Mouse (Mus musculus) hindbrain, postnatal 0 days (tissue): ENCODE measurements around the gene Med16. TPM values are rescaled to one million over a fixed set of nuclear protein-coding genes. Genes with fewer than 3 reads are reported as not detected.

ENCODE experiments used
- ATAC-seq: fragments of 200-750 bp; cut with Nextera tagmentation; 2 replicates; pipeline ENCODE4 v1.8.0; 2017; ENCODE audit warnings: mild to moderate bottlenecking, moderate TSS enrichment, moderate library complexity
- DNase-seq: peaks from one replicate; pipeline ENCODE4 v3.0.0-alpha.2; 2015; ENCODE audit warnings: low spot score
- H3K27ac ChIP-seq: fragments of 300-500 bp; sonication (generic); 2 replicates; pipeline ENCODE4 v1.5.1; 2014; ENCODE audit warnings: mild to moderate bottlenecking
- H3K27me3 ChIP-seq: fragments of 300-500 bp; sonication (generic); 2 replicates; pipeline ENCODE4 v1.6.1; 2014; ENCODE audit warnings: low read length, mixed read lengths; ENCODE audit not compliant: insufficient read depth
- H3K36me3 ChIP-seq: fragments of 300-500 bp; sonication (generic); 2 replicates; pipeline ENCODE4 v1.6.1; 2014; ENCODE audit warnings: low read length, mixed read lengths; ENCODE audit not compliant: insufficient read depth
- H3K4me1 ChIP-seq: fragments of 300-500 bp; sonication (generic); 2 replicates; pipeline ENCODE4 v1.6.1; 2014; ENCODE audit warnings: antibody characterized with exemption, low read length, mixed read lengths; ENCODE audit not compliant: insufficient read depth
- H3K4me2 ChIP-seq: fragments of 300-500 bp; sonication (generic); 2 replicates; pipeline ENCODE4 v1.6.1; 2014; ENCODE audit warnings: low read depth, mild to moderate bottlenecking, low read length, moderate library complexity, mixed read lengths
- H3K4me3 ChIP-seq: fragments of 300-500 bp; sonication (generic); 2 replicates; pipeline ENCODE4 v1.5.1; 2014; ENCODE audit warnings: low read length
- H3K9ac ChIP-seq: fragments of 300-500 bp; sonication (generic); replicated peaks from 2 replicates; pipeline ENCODE4 v1.6.1; 2014; ENCODE audit warnings: mild to moderate bottlenecking, low read length, moderate library complexity, mixed read lengths
- H3K9me3 ChIP-seq: fragments of 300-500 bp; sonication (generic); 2 replicates; pipeline ENCODE4 v1.6.1; 2016; ENCODE audit warnings: low read length, mixed read lengths
- CTCF ChIP-seq: IDR thresholded peaks from 2 replicates; pipeline ENCODE4 v1.5.1; 2016; ENCODE audit warnings: antibody characterized with exemption, control low read depth, low read depth
- WGBS: fragments of 180-500 bp; shearing (Covaris S2); extraction: QIAGEN DNeasy Blood & Tissue Kit; methylation state at CpG from one replicate; pipeline ENCODE4 v1.1.7; 2014; 5-methylcytosine and 5-hydroxymethylcytosine counted together
- polyA plus RNA-seq: library from polyadenylated mRNA; unstranded; fragments of >200 nt; fragmentation: Nextera tagmentation; extraction: Ambion mirVana; gene quantifications from 2 replicates; pipeline ENCODE4 v1.2.1, GENCODE M21; 2015
- total RNA-seq: library from RNA; depleted of rRNA; stranded (reverse); fragments of >200 nt; gene quantifications from 2 replicates; pipeline ENCODE4 v1.2.3, GENCODE M21; 2014

Gene Med16
- total and polyA plus RNA-seq, 2 experiments from 2014 or later: 48.4 to 82.2 TPM

GRCm38 (mm10) chr10:79874290-79874862, 34.3 kb downstream of the Med16 start, which contains the start of the genes Prtn3 and Plppr3:
TSS of gene Prtn3 (plus strand) at chr10:79874476.
TSS of gene Plppr3 (minus strand) at chr10:79874634.
- Histone ChIP-seq H3K4me1 (peaks cover 6% of the 10 kb centered on the region; the same call in 1 of the 2 replicates), H3K4me2 (peak within 1 kb of the TSS; percentile 85), H3K36me3 (0 out of 2 replicates have a peak, but pooled peaks cover 1% of the 10 kb centered on the region), H3K9me3 (no peaks in the 10 kb centered on the region), H3K27ac (peak within 1 kb of the TSS; percentile 94), H3K9ac (peak within 1 kb of the TSS; percentile 87), H3K4me3 (peak within 1 kb of the TSS; percentile 59), H3K27me3 (no peaks in the 10 kb centered on the region)
- under 1% methylated on average over 41 of the region's 57 CpGs for WGBS
- DNase-seq (peak; percentile 93), ATAC-seq (peak; percentile 88)
- TF ChIP-seq CTCF: no peak

GRCm38 (mm10) chr10:79873715-79874289, 34.9 kb downstream of the Med16 start:
- Histone ChIP-seq H3K4me3 (peak overlapping the region; percentile 59), H3K9ac (peak overlapping the region; percentile 87), H3K4me1 (peaks cover 6% of the 10 kb centered on the region; the same call in 1 of the 2 replicates), H3K4me2 (peak overlapping the region; percentile 85), H3K27me3 (no peaks in the 10 kb centered on the region), H3K27ac (peak overlapping the region; percentile 94), H3K36me3 (0 out of 2 replicates have a peak, but pooled peaks cover 4% of the 10 kb centered on the region), H3K9me3 (no peaks in the 10 kb centered on the region)
- TF ChIP-seq CTCF: no peak
- ATAC-seq: no peak; the same call in 1 of the 2 replicates
- DNase-seq: peak; percentile 32
- under 1% methylated on average over 24 of the region's 26 CpGs for WGBS

- TF ChIP-seq CTCF: no peak
- Histone ChIP-seq H3K9me3 (no peaks in the 10 kb centered on the region), H3K27ac (peak overlapping the region; percentile 94), H3K27me3 (no peaks in the 10 kb centered on the region), H3K4me1 (peaks cover 6% of the 10 kb centered on the region; the same call in 1 of the 2 replicates), H3K9ac (peak overlapping the region; percentile 87), H3K4me2 (peak overlapping the region; percentile 85), H3K36me3 (0 out of 2 replicates have a peak, but pooled peaks cover 4% of the 10 kb centered on the region), H3K4me3 (peak overlapping the region; percentile 59)
- DNase-seq (peak; percentile 50), ATAC-seq (0 out of 2 replicates have a peak, but pooled peaks have one; percentile 14)
- 2% methylated on average over 6 of the region's 6 CpGs for WGBS
Observed at GRCm38 (mm10) chr10:79873313-79873712, 35.4 kb downstream of the Med16 start.

- Histone ChIP-seq H3K27me3 (no peaks in the 10 kb centered on the region), H3K9ac (peak overlapping the region; percentile 87), H3K4me3 (peak overlapping the region; percentile 59), H3K4me1 (peaks cover 6% of the 10 kb centered on the region; the same call in 1 of the 2 replicates), H3K9me3 (no peaks in the 10 kb centered on the region), H3K36me3 (0 out of 2 replicates have a peak, but pooled peaks cover 4% of the 10 kb centered on the region), H3K4me2 (peak overlapping the region; percentile 85), H3K27ac (peak overlapping the region; percentile 94)
- DNase-seq: no peak
- 37% methylated on average over 3 of the region's 3 CpGs for WGBS
- no peak for ATAC-seq
- TF ChIP-seq CTCF: no peak
Observed at GRCm38 (mm10) chr10:79872862-79873261, 35.9 kb downstream of the Med16 start.

- Histone ChIP-seq H3K9me3 (no peaks in the 10 kb centered on the region), H3K4me2 (peak overlapping the region; percentile 85), H3K27me3 (no peaks in the 10 kb centered on the region), H3K4me1 (peaks cover 6% of the 10 kb centered on the region; the same call in 1 of the 2 replicates), H3K27ac (no peak overlapping the region), H3K36me3 (0 out of 2 replicates have a peak, but pooled peaks cover 4% of the 10 kb centered on the region), H3K4me3 (no peak overlapping the region; the same call in 1 of the 2 replicates), H3K9ac (no peak overlapping the region)
- DNase-seq (no peak), ATAC-seq (no peak)
- WGBS: 75% methylated on average over 8 of the region's 8 CpGs
- no peak for TF ChIP-seq CTCF
Observed at GRCm38 (mm10) chr10:79871845-79872244, 36.9 kb downstream of the Med16 start.

DNA sequence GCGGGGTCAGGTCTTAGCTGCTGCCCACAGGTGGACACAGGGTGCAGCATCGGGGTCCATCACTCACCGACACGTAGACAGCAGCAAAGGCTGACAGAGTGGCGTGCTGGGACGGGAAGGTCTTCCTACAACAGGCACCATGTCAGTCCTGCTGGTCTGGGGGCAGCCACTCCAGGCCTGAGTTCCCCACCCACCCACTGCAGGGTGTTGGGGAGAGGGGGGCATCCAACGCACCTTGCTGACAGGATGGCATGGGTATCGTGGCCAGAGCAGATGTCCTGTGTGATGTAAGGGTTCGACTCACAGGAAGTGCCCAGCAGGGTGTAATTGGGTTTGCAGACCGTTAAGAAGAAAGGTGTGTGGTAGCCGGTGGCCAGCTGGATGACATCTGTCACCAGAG, 42.1 kb downstream of the Med16 start:
- peaks cover 41% of the 10 kb centered on the region for H3K36me3 ChIP-seq
- no peaks in the 10 kb centered on the region for H3K4me1 ChIP-seq
- 75% methylated on average over 11 of the region's 11 CpGs for WGBS

More for the DNA sequence above, 42.1 kb downstream of the Med16 start:
- no peak overlapping the region for H3K9ac ChIP-seq
- no peaks in the 10 kb centered on the region for H3K9me3 ChIP-seq
- no peak overlapping the region for H3K4me3 ChIP-seq
- no peak for DNase-seq
- no peak for TF ChIP-seq CTCF
- ATAC-seq: no peak
- H3K4me2 ChIP-seq: no peak overlapping the region
- H3K27me3 ChIP-seq: no peaks in the 10 kb centered on the region
- H3K27ac ChIP-seq: no peak overlapping the region
